Mouse (Mus musculus): ENCODE data around the gene Atxn1. TPM values are rescaled to one million over a fixed set of nuclear protein-coding genes. Genes with fewer than 3 reads are reported as not detected.

Atxn1 gene
- polyA plus RNA-seq, 1 experiment = 3.2 TPM

GRCm38 (mm10) chr13:45513009-45513984, 451.5 kb downstream of the Atxn1 start:
- Histone ChIP-seq H3K36me3 (replicated peaks; ENCODE audit: low read length) (peaks cover 70% of the 10 kb centered on the region), H3K4me3 (replicated peaks) (peak overlapping the region; percentile 81), H3K27me3 (replicated peaks) (no peaks in the 10 kb centered on the region), H3K9me3 (no peaks in the 10 kb centered on the region), H3K4me1 (peaks cover 87% of the 10 kb centered on the region)
- TF ChIP-seq FLI1 (IDR thresholded peaks at IDR 0.05; ENCODE audit: low read length) = no peak
- no peak for TF ChIP-seq GATA1 (IDR thresholded peaks at IDR 0.05; ENCODE audit: borderline replicate concordance, low read length)

DNA sequence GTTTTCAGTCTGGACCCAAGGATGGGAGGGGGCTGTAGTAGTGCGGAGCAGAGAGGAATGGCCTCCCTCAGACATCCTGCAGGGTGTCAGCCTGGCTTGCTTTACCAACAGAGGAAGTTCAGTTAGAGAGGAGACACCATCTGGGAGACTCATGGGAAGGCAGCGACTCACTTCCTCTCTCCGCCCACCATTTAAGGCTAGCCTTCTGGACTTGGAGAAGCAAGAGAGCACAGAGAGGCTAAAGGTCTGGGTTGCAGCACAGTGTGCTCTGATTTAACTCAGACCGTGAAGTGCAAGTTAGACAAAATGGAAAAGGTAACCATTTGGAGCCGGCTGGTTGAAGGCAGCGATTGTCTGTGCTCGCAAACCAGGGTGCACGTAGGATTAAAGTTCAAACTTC, 452.3 kb downstream of the Atxn1 start:
- no peak for TF ChIP-seq FLI1 (IDR thresholded peaks at IDR 0.05; ENCODE audit: low read length)
- H3K27me3 ChIP-seq (replicated peaks) = no peaks in the 10 kb centered on the region
- H3K4me3 ChIP-seq (replicated peaks) = peak overlapping the region; percentile 81
- peaks cover 90% of the 10 kb centered on the region for H3K4me1 ChIP-seq
- peaks cover 63% of the 10 kb centered on the region for H3K36me3 ChIP-seq (replicated peaks; ENCODE audit: low read length)
- no peaks in the 10 kb centered on the region for H3K9me3 ChIP-seq

DNA sequence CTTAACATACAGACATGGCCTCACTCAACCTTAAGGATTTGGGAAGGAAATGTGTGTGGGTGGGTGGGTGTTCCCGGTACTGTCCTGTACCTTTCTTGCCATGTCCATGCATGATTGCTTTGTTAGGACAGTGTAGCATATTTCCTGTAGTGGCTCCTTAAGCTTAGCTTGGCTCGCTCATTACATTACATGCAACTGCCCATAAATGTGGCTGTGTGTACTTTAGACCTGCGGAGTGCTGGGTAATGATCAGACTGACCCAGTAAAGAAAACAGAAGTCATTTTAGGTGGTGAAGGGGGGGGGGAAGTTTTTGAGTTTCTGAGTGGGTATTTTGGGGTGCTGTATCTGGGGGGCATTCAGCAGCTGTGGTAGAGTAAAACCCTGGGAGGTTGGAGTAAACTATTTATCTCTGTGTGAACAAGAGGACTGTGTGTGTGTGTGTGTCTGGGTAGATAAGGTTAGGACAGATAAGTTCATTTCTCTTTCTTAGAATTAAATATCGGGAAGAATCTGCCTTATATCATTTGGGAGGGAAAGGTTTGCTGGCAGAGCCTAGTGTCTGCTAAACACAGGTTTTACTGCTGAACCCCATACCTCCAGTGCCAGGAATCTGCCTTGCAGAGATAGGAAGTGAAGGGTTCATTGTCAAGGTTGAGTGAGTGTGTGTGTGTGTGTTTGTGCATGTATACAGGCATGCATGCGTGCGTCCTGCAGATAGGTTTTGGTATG, 452.9 kb downstream of the Atxn1 start:
- Histone ChIP-seq H3K4me3 (replicated peaks) (peak overlapping the region; percentile 81), H3K4me1 (peaks cover 93% of the 10 kb centered on the region), H3K36me3 (replicated peaks; ENCODE audit: low read length) (peaks cover 56% of the 10 kb centered on the region), H3K27me3 (replicated peaks) (no peaks in the 10 kb centered on the region), H3K9me3 (no peaks in the 10 kb centered on the region)
- TF ChIP-seq FLI1 (IDR thresholded peaks at IDR 0.05; ENCODE audit: low read length) (no peak), GATA1 (IDR thresholded peaks at IDR 0.05; ENCODE audit: borderline replicate concordance, low read length) (no peak)

- Histone ChIP-seq H3K9me3 (peaks cover 9% of the 10 kb centered on the region), H3K36me3 (replicated peaks; ENCODE audit: low read length) (peaks cover 34% of the 10 kb centered on the region), H3K27me3 (replicated peaks) (no peaks in the 10 kb centered on the region), H3K4me1 (peaks cover 83% of the 10 kb centered on the region), H3K4me3 (replicated peaks) (peak overlapping the region; percentile 76)
- no peak for TF ChIP-seq GATA1 (IDR thresholded peaks at IDR 0.05; ENCODE audit: borderline replicate concordance, low read length)
- no peak for TF ChIP-seq FLI1 (IDR thresholded peaks at IDR 0.05; ENCODE audit: low read length)
These were observed 455.4 kb downstream of the Atxn1 start for GRCm38 (mm10) chr13:45509366-45509765.

- H3K4me3 ChIP-seq (replicated peaks) = peak overlapping the region; percentile 95
- H3K36me3 ChIP-seq (replicated peaks; ENCODE audit: low read length) = peaks cover 27% of the 10 kb centered on the region
- H3K27me3 ChIP-seq (replicated peaks) = no peaks in the 10 kb centered on the region
- no peak for TF ChIP-seq GATA1 (IDR thresholded peaks at IDR 0.05; ENCODE audit: borderline replicate concordance, low read length)
- TF ChIP-seq FLI1 (IDR thresholded peaks at IDR 0.05; ENCODE audit: low read length) = no peak
- H3K4me1 ChIP-seq = peaks cover 79% of the 10 kb centered on the region
- H3K9me3 ChIP-seq = peaks cover 10% of the 10 kb centered on the region
These were observed 456.3 kb downstream of the Atxn1 start for GRCm38 (mm10) chr13:45508495-45508894.

DNA sequence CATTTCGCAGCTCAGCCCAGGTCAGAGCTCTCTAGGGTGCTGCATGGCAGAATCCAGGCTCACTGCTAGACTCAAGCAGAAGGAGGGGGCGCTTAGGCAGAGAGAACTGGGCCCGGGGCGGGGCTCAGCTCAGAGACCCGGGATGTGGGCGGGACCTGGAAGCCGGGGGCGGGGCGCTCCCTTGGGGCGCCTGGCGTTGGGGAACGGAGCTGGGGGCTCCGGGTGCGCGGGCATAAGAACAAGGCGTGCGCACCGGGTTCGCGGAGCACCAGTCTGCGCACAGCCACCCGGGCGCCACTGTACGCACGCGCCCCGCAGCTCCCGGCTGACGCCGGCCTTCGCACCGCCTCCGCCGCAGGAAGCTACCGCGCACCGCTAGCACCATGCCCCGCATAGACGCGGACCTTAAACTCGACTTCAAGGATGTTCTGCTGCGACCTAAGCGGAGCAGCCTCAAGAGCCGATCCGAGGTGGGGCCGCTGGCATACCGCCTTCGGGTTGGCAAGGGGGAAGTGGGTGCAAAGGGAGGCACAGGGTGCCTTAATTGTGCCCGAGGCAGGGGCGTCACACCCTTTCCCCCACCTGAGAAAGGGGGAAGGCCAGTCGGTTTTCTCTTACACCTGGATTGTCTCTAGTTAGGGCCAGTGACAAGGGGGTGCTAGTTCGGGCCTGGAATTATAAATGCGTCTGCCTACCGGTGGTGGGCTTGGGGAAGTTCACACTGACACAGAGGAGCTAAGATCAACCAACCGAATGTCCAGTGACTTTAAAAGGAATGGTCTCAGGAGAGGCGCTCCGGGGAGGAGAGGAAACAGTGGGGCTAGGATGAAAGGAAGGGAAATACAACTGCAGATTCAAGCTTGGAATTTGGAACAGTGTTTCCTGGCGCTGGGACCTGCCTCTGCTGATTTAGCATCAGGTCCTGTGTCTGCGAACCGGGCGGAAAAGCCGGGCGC, 457.3 kb downstream of the Atxn1 start, which contains the start of gene Gmpr:
TSS of gene Gmpr (plus strand) at position 171 of the 956 bp plus-strand sequence.
- peaks cover 69% of the 10 kb centered on the region for H3K4me1 ChIP-seq
- H3K27me3 ChIP-seq (replicated peaks) = no peaks in the 10 kb centered on the region
- peak within 1 kb of the TSS; percentile 95 for H3K4me3 ChIP-seq (replicated peaks)
- TF ChIP-seq FLI1 (IDR thresholded peaks at IDR 0.05; ENCODE audit: low read length) (no peak), GATA1 (IDR thresholded peaks at IDR 0.05; ENCODE audit: borderline replicate concordance, low read length) (no peak)
- peaks cover 10% of the 10 kb centered on the region for H3K9me3 ChIP-seq
- peaks cover 20% of the 10 kb centered on the region for H3K36me3 ChIP-seq (replicated peaks; ENCODE audit: low read length)

DNA sequence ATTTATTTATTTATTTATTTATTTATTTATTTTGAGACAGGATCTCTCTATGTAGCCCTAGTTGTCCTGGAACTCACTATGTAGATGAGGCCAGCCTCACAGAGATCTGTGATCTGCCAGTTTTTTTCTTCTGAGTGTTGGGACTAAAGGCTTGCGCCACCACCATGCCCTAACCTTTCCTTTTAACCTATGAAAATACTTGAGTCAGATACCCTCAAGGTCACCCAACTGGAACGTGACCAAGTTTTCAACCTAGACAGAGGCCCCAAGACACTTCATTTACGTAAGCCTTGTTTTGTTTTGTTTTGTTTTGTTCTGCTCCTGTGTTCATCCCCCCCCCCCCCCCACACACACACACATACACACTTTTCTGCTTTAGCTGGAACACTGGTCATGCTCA, 459.3 kb downstream of the Atxn1 start:
- H3K36me3 ChIP-seq (replicated peaks; ENCODE audit: low read length) = peaks cover 6% of the 10 kb centered on the region
- no peak overlapping the region for H3K4me3 ChIP-seq (replicated peaks)
- H3K4me1 ChIP-seq = peaks cover 49% of the 10 kb centered on the region
- H3K9me3 ChIP-seq = peaks cover 16% of the 10 kb centered on the region
- no peak for TF ChIP-seq GATA1 (IDR thresholded peaks at IDR 0.05; ENCODE audit: borderline replicate concordance, low read length)
- no peak for TF ChIP-seq FLI1 (IDR thresholded peaks at IDR 0.05; ENCODE audit: low read length)
- H3K27me3 ChIP-seq (replicated peaks) = no peaks in the 10 kb centered on the region

- no peak overlapping the region for H3K4me3 ChIP-seq (replicated peaks)
- H3K9me3 ChIP-seq = peaks cover 24% of the 10 kb centered on the region
- H3K4me1 ChIP-seq = peaks cover 29% of the 10 kb centered on the region
These were observed 462.0 kb downstream of the Atxn1 start for GRCm38 (mm10) chr13:45502791-45503190.

DNA sequence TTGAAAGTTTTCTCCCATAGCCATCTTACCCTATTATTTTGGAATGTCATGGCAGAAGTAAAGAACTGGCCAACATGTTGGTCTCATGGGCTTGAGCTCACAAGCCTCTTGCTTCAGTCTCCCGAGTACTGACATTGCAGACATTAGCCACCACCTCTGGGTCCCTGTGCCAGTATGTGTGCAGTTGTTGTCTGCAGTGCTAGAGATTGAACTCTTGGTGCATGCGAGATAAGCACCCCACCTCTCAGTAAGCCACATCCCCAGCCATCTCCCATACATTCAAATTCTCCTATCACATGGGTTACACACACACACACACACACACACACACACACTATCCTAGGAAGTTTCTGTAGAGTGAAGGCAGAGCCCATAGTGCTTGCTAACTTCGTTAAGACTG, 464.9 kb downstream of the Atxn1 start:
- Histone ChIP-seq H3K36me3 (replicated peaks; ENCODE audit: low read length) (peaks cover 2% of the 10 kb centered on the region), H3K4me1 (peaks cover 13% of the 10 kb centered on the region), H3K27me3 (replicated peaks) (no peaks in the 10 kb centered on the region), H3K9me3 (peaks cover 28% of the 10 kb centered on the region), H3K4me3 (replicated peaks) (no peak overlapping the region)
- no peak for TF ChIP-seq FLI1 (IDR thresholded peaks at IDR 0.05; ENCODE audit: low read length)
- TF ChIP-seq GATA1 (IDR thresholded peaks at IDR 0.05; ENCODE audit: borderline replicate concordance, low read length) = no peak

More at GRCm38 (mm10) chr13:45502791-45503190, 462.0 kb downstream of the Atxn1 start:
- H3K27me3 ChIP-seq (replicated peaks) = no peaks in the 10 kb centered on the region
- TF ChIP-seq FLI1 (IDR thresholded peaks at IDR 0.05; ENCODE audit: low read length) (no peak), GATA1 (IDR thresholded peaks at IDR 0.05; ENCODE audit: borderline replicate concordance, low read length) (no peak)
- peaks cover 3% of the 10 kb centered on the region for H3K36me3 ChIP-seq (replicated peaks; ENCODE audit: low read length)
